Comparison of ENCODE assay signal across 21 mouse cellular contexts in genomic region chr1:189364188-189364587, GRCm38 (mm10). TPM values are rescaled to one million over a fixed set of nuclear protein-coding genes. Genes with fewer than 3 reads are reported as not detected.
A peak's percentile ranks its signal among the peaks of the same experiment; 100 is the strongest.
DNase-seq lines count a peak whose midpoint lies in the region; ATAC-seq and TF ChIP-seq lines count a peak whose summit lies in the region.
"Had no signal": no experiment of that assay in that cellular context is flagged by ENCODE, and none has a peak within 500 bp of the region (broad histone marks: within the 10 kb centered on the region; RNA-seq: fewer than 3 reads in every experiment).

No protein-coding gene starts in this region.

- H3K27me3 ChIP-seq in kidney, embryonic 16.5 days (ENCODE audit: insufficient read depth, low read length) = no peaks in the 10 kb centered on the region
- H3K27me3 ChIP-seq in lung, embryonic 14.5 days (ENCODE audit: insufficient read depth, low read length) = no peaks in the 10 kb centered on the region
- H3K27me3 ChIP-seq: forebrain, embryonic 13.5 days; hindbrain, embryonic 15.5 days; liver, embryonic 13.5 days had no signal

- no peak overlapping the region for H3K9ac ChIP-seq in kidney, embryonic 16.5 days (replicated peaks; ENCODE audit: low read length)
- H3K9ac ChIP-seq in lung, embryonic 14.5 days = no peak overlapping the region
- H3K9ac ChIP-seq: forebrain, embryonic 13.5 days; hindbrain, embryonic 15.5 days; liver, embryonic 13.5 days had no signal

- no peak overlapping the region for H3K4me3 ChIP-seq in kidney, embryonic 16.5 days (ENCODE audit: low read length)
- no peak overlapping the region for H3K4me3 ChIP-seq in lung, embryonic 14.5 days (ENCODE audit: low read depth, low read length)
- H3K4me3 ChIP-seq: forebrain, embryonic 13.5 days; gastrocnemius, adult 2 months; heart, embryonic 10.5 days; hindbrain, embryonic 15.5 days; liver, embryonic 13.5 days; myocyte had no signal

- 0 out of 2 replicates have a peak, but pooled peaks have one; percentile 23 for ATAC-seq in kidney, embryonic 16.5 days (ENCODE audit: low FRiP score, low TSS enrichment)
- ATAC-seq in lung, embryonic 14.5 days (ENCODE audit: insufficient read depth) = peak; percentile 44; the same call in 1 of the 2 replicates
- ATAC-seq: forebrain, embryonic 13.5 days; midbrain, embryonic 16.5 days had no signal

- TF ChIP-seq CTCF in lung, embryonic 14.5 days (IDR thresholded peaks at IDR 0.05; ENCODE audit: low read depth) = no peak

- H3K27ac ChIP-seq in kidney, embryonic 16.5 days (ENCODE audit: low read length) = no peak overlapping the region
- H3K27ac ChIP-seq in lung, embryonic 14.5 days (ENCODE audit: low read depth) = no peak overlapping the region
- H3K27ac ChIP-seq: forebrain, embryonic 13.5 days; gastrocnemius, adult 2 months; heart, embryonic 10.5 days; hindbrain, embryonic 15.5 days; liver, embryonic 13.5 days; macrophage had no signal

- H3K4me1 ChIP-seq in kidney, embryonic 16.5 days (ENCODE audit: insufficient read depth, low read length) = no peaks in the 10 kb centered on the region
- no peaks in the 10 kb centered on the region for H3K4me1 ChIP-seq in lung, embryonic 14.5 days (ENCODE audit: insufficient read depth)
- H3K4me1 ChIP-seq: forebrain, embryonic 13.5 days; hindbrain, embryonic 15.5 days; liver, embryonic 13.5 days had no signal

- no peak overlapping the region for H3K4me2 ChIP-seq in kidney, embryonic 16.5 days (replicated peaks; ENCODE audit: low read depth, low read length)
- no peak overlapping the region for H3K4me2 ChIP-seq in lung, embryonic 14.5 days
- H3K4me2 ChIP-seq: forebrain, embryonic 13.5 days; hindbrain, embryonic 15.5 days; liver, embryonic 13.5 days had no signal

- DNase-seq in kidney, postnatal 10 days = no peak
- peak; percentile 31 for DNase-seq in lung, embryonic 14.5 days
- DNase-seq in lung, postnatal 14 days = peak; percentile 14
- DNase-seq in Muller cell, postnatal 12 days (ENCODE audit: inconsistent ontology term) = no peak
- DNase-seq in adrenal gland, postnatal 25 days = no peak
- no peak for DNase-seq in spleen, postnatal 14 days (ENCODE audit: low spot score in 2 of 2)
- DNase-seq: adrenal gland, postnatal 14 days; cerebellum, adult 8-10 months; cerebellum, postnatal 36 days; gastrocnemius, adult 2 months; layer of hippocampus, adult 9-11 months; liver, embryonic 13.5 days; right cerebral cortex, adult 18-20 months had no signal

- no peaks in the 10 kb centered on the region for H3K36me3 ChIP-seq in kidney, embryonic 16.5 days (ENCODE audit: insufficient read depth, low read length)
- H3K36me3 ChIP-seq in lung, embryonic 14.5 days (ENCODE audit: insufficient read depth) = no peaks in the 10 kb centered on the region
- H3K36me3 ChIP-seq: heart, embryonic 10.5 days; hindbrain, embryonic 15.5 days; liver, embryonic 13.5 days had no signal

- 42% methylated on average over 5 of the region's 5 CpGs for WGBS in kidney, embryonic 16.5 days
- 52% methylated on average over 5 of the region's 5 CpGs for WGBS in lung, embryonic 14.5 days

- no peaks in the 10 kb centered on the region for H3K9me3 ChIP-seq in kidney, embryonic 16.5 days (ENCODE audit: low read length)
- H3K9me3 ChIP-seq in lung, embryonic 14.5 days (ENCODE audit: low read depth, low read length) = no peaks in the 10 kb centered on the region
- H3K9me3 ChIP-seq: forebrain, embryonic 13.5 days; heart, embryonic 10.5 days; hindbrain, embryonic 15.5 days; liver, embryonic 13.5 days had no signal

RNA-seq across cellular contexts. Expression of gene Kcnk2, which starts 37.9 kb away (rescaled TPM):
- polyA plus RNA-seq in kidney, embryonic 16.5 days (2015; fragmentation: Nextera tagmentation; extraction: Ambion mirVana) = 1.8 and 1.9 TPM in 2 replicates
- 8.3 and 8.9 TPM in 2 replicates for polyA plus RNA-seq in lung, embryonic 14.5 days (2014; fragmentation: Nextera tagmentation; extraction: Ambion mirVana)
- 17.9 and 30.1 TPM in 2 replicates for total RNA-seq in adrenal gland, postnatal 25 days (2021)
- total RNA-seq: hematopoietic stem cell, adult 5-6 weeks had no signal
- polyA plus RNA-seq: macrophage had no signal

Comparison
In these comparisons a context has a peak if more than half of its experiments do, and no peak if none do; other contexts are left out.
1. DNase-seq: peak in lung, embryonic 14.5 days (single experiment) and lung, postnatal 14 days (single experiment); none in kidney, postnatal 10 days (single experiment), Muller cell, postnatal 12 days (single experiment), adrenal gland, postnatal 25 days (single experiment) and spleen, postnatal 14 days (0 of 2).